Mouse (Mus musculus) activated CD4-positive, CD25-positive, alpha-beta regulatory T cell (primary cell): Measurements from ENCODE around the gene Abcb10. TPM values are rescaled to one million over a fixed set of nuclear protein-coding genes. Genes with fewer than 3 reads are reported as not detected.

Experiments
- polyA plus RNA-seq, 2 experiments: library from polyadenylated mRNA; unstranded; fragments of 100-300 nt; shearing (Covaris generic); gene quantifications; one replicate each; pipeline ENCODE4 v1.2.1; 2017

The Abcb10 gene
- polyA plus RNA-seq = 1 to 10 TPM; 2.5 to 3.6 TPM

GRCm38 (mm10) chr8:123982826-123983400 is at the start of gene Abcb10:
Gene Abcb10 (minus strand): TSS chr8:123983122.

GRCm38 (mm10) chr8:124021237-124022227 is 38.6 kb upstream of the Abcb10 start, which contains the start of the genes Taf5l and Urb2:
Gene Taf5l (minus strand): TSS chr8:124021397.
Gene Urb2 (plus strand): TSS chr8:124021508.

GRCm38 (mm10) chr8:123948942-123949685 is 33.8 kb downstream of the Abcb10 start, which contains the start of gene Nup133:
Gene Nup133 (minus strand): TSS chr8:123949265.

Other genes with a start within 250 kb of the Abcb10 start
- 10 to 100 TPM; 22.5 to 26.8 TPM for gene Rab4a, start 177.1 kb downstream of the Abcb10 start, polyA plus RNA-seq
- gene Ccsap, start 122.9 kb downstream of the Abcb10 start, polyA plus RNA-seq = 10 to 100 TPM; 12.1 to 14.9 TPM
- gene Acta1, start 88.4 kb downstream of the Abcb10 start, polyA plus RNA-seq = under 1 TPM; 0.16 TPM
- gene Nup133, start 33.9 kb downstream of the Abcb10 start, polyA plus RNA-seq = 10 to 100 TPM; 11.1 to 18.5 TPM
- gene Taf5l, start 38.3 kb upstream of the Abcb10 start, polyA plus RNA-seq = 10 to 100 TPM; 58.9 to 61.4 TPM
- gene Urb2, start 38.4 kb upstream of the Abcb10 start, polyA plus RNA-seq = 1 to 10 TPM; 7.0 to 8.8 TPM
- 10 to 100 TPM; 50.3 to 67.3 TPM for gene Galnt2, start 248.3 kb upstream of the Abcb10 start, polyA plus RNA-seq